Mouse (Mus musculus): Measurements from ENCODE around the gene Hace1.

Hace1 gene

DNA sequence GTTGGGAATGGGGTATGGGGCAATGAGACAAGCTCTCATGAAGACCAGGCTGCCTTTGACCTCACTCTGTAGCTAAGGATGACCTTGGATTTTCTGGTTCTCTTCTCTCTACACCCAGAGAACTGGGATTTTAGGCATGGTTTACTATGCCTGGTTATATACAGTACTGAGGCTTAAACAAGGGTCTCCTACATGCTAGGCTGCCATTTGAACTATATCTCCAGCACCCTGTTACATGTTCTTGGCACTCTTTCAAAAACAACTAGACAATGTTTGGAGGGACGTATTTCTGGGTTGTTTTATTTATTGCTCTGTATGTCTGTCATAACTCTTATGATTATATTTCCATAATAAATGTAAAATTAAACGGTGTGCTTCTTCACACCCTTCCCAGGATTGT is 129.2 kb downstream of the Hace1 start:
- DNase-seq (ENCODE audit: low spot score), result no peak

DNA sequence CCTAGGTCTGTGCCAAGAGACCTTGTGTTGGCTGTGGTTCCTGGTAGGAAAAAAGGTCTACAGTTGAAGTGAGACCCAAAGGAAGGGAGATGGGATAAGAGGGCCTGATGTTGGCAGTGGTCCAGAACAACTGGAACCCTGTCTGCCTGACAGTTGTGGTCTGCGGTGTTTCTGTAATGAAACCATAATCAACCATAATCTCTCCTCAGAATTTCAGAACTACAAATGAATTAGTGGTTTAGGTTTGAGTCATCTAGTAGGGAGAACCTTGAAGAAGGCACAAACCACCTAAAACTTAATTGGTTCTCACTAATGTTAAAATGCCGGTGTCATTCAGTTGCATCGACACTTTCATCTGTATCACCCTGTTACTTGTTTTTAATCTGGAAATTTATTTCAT is 133.2 kb downstream of the Hace1 start:
- no peak for DNase-seq (ENCODE audit: low spot score)

DNA sequence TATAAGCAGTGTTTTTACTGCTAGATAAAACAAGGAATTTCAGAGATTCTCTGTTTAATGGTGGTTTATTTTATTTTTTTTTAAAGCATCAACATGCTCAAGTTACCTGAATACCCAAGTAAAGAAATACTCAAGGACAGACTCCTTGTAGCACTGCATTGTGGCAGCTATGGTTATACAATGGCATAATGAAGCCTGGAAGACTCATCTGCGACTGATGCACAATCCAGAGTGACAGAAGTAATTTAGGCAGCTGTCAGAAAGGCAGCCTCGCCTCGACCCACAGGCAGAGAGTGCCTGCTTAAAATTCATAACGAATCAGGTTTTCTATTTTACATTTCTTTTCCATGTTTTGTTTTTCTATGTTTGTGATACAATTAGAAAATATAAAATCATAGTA is 133.7 kb downstream of the Hace1 start:
- DNase-seq (ENCODE audit: low spot score), result no peak

Measured in ovary, postnatal 36 days (tissue).